Mouse (Mus musculus) hindbrain, embryonic 16.5 days (tissue): Measurements from ENCODE around the gene Dkkl1. TPM values are rescaled to one million over a fixed set of nuclear protein-coding genes. Genes with fewer than 3 reads are reported as not detected.
"Not testable (repeated sequence)": the region's sequence is repeated elsewhere in the genome, so short reads cannot be mapped to it uniquely, and the experiment has no call there.

Source experiments
- ATAC-seq: fragments of 200-750 bp; cut with Nextera tagmentation; 2 replicates; pipeline ENCODE4 v1.8.0; 2017; ENCODE audit warnings: moderate TSS enrichment, moderate library complexity
- H3K27ac ChIP-seq: fragments of 300-500 bp; sonication (generic); 2 replicates; pipeline ENCODE4 v1.5.1; 2014; ENCODE audit warnings: low read depth, mild to moderate bottlenecking, control low read depth, low read length, moderate library complexity
- H3K27me3 ChIP-seq: fragments of 300-500 bp; sonication (generic); replicated peaks from 2 replicates; pipeline ENCODE4 v1.6.1; 2014; ENCODE audit warnings: low read length; ENCODE audit not compliant: control insufficient read depth, insufficient read depth
- H3K36me3 ChIP-seq: fragments of 300-500 bp; sonication (generic); 2 replicates; pipeline ENCODE4 v1.6.1; 2014; ENCODE audit warnings: mild to moderate bottlenecking, low read length, moderate library complexity, mixed read lengths; ENCODE audit not compliant: control insufficient read depth, insufficient read depth
- H3K4me1 ChIP-seq: fragments of 300-500 bp; sonication (generic); 2 replicates; pipeline ENCODE4 v1.6.1; 2014; ENCODE audit warnings: low read depth, low read length; ENCODE audit not compliant: control insufficient read depth, insufficient read depth
- H3K4me2 ChIP-seq: fragments of 300-500 bp; sonication (generic); 2 replicates; pipeline ENCODE4 v1.6.1; 2014; ENCODE audit warnings: mild to moderate bottlenecking, low read length, control low read depth, moderate library complexity
- H3K4me3 ChIP-seq: fragments of 300-500 bp; sonication (generic); 2 replicates; pipeline ENCODE4 v1.5.1; 2014; ENCODE audit warnings: mild to moderate bottlenecking, low read length, control low read depth, moderate library complexity
- H3K9ac ChIP-seq: fragments of 300-500 bp; sonication (generic); 2 replicates; pipeline ENCODE4 v1.6.1; 2014; ENCODE audit warnings: low read depth, mild to moderate bottlenecking, control low read depth, low read length, moderate library complexity
- H3K9me3 ChIP-seq: fragments of 300-500 bp; sonication (generic); 2 replicates; pipeline ENCODE4 v1.6.1; 2014; ENCODE audit warnings: mild to moderate bottlenecking, low read length, moderate library complexity; ENCODE audit not compliant: control insufficient read depth
- WGBS: fragments of 180-500 bp; shearing (Covaris S2); extraction: QIAGEN DNeasy Blood & Tissue Kit; methylation state at CpG from one replicate; pipeline ENCODE4 v1.1.7; 2014; 5-methylcytosine and 5-hydroxymethylcytosine counted together
- polyA plus RNA-seq: library from polyadenylated mRNA; unstranded; fragments of >200 nt; fragmentation: Nextera tagmentation; extraction: Ambion mirVana; gene quantifications from 2 replicates; pipeline ENCODE4 v1.2.1, GENCODE M21; 2015

Dkkl1 gene
- 13.6 and 18.4 TPM in 2 replicates for polyA plus RNA-seq

- H3K36me3 ChIP-seq: no peaks in the 10 kb centered on the region
- H3K4me3 ChIP-seq: peak within 1 kb of the TSS; percentile 21
- 5% methylated on average over 17 of the region's 17 CpGs for WGBS
- H3K9ac ChIP-seq: peak within 1 kb of the TSS; percentile 45
- no peaks in the 10 kb centered on the region for H3K9me3 ChIP-seq
- peaks cover 12% of the 10 kb centered on the region for H3K4me1 ChIP-seq
- H3K27me3 ChIP-seq: peaks cover 22% of the 10 kb centered on the region
- 0 out of 2 replicates have a peak, but pooled peaks have one; percentile 29 for ATAC-seq
- no peak within 1 kb of the TSS for H3K27ac ChIP-seq
- peak within 1 kb of the TSS; percentile 19 for H3K4me2 ChIP-seq
These were observed at the start of gene Dkkl1 for GRCm38 (mm10) chr7:45211851-45212251. TSS of gene Dkkl1 (minus strand) at chr7:45212147.

- H3K4me1 ChIP-seq: no peaks in the 10 kb centered on the region
- H3K36me3 ChIP-seq: no peaks in the 10 kb centered on the region
- ATAC-seq: no peak
- no peak overlapping the region for H3K4me3 ChIP-seq
- H3K9me3 ChIP-seq: no peaks in the 10 kb centered on the region
- no peak overlapping the region for H3K27ac ChIP-seq
- H3K27me3 ChIP-seq: no peaks in the 10 kb centered on the region
- no peak overlapping the region for H3K9ac ChIP-seq
- WGBS: 90% methylated on average over 8 of the region's 8 CpGs
- H3K4me2 ChIP-seq: no peak overlapping the region
These were observed 47.3 kb upstream of the Dkkl1 start for GRCm38 (mm10) chr7:45259281-45259680.

- Histone ChIP-seq H3K4me3 (no peak overlapping the region), H3K4me2 (no peak overlapping the region), H3K9ac (no peak overlapping the region), H3K9me3 (no peaks in the 10 kb centered on the region), H3K4me1 (no peaks in the 10 kb centered on the region), H3K27ac (no peak overlapping the region), H3K27me3 (no peaks in the 10 kb centered on the region), H3K36me3 (no peaks in the 10 kb centered on the region)
- no peak for ATAC-seq
- WGBS: 62% methylated on average over 10 of the region's 11 CpGs
These were observed 45.3 kb upstream of the Dkkl1 start for GRCm38 (mm10) chr7:45257063-45257840.

- not testable (repeated sequence) for H3K4me2 ChIP-seq, H3K4me3 ChIP-seq, H3K36me3 ChIP-seq, H3K4me1 ChIP-seq, H3K9me3 ChIP-seq, H3K27ac ChIP-seq, ATAC-seq, H3K27me3 ChIP-seq, H3K9ac ChIP-seq
- WGBS: 81% methylated on average over 5 of the region's 7 CpGs
These were observed 43.9 kb upstream of the Dkkl1 start for GRCm38 (mm10) chr7:45255822-45256221.

- Histone ChIP-seq H3K27me3 (no peaks in the 10 kb centered on the region), H3K27ac (no peak overlapping the region), H3K4me3 (no peak overlapping the region), H3K36me3 (no peaks in the 10 kb centered on the region), H3K9me3 (no peaks in the 10 kb centered on the region), H3K9ac (no peak overlapping the region), H3K4me1 (no peaks in the 10 kb centered on the region), H3K4me2 (no peak overlapping the region)
- WGBS: 90% methylated on average over 8 of the region's 8 CpGs
- ATAC-seq: no peak
These were observed 41.9 kb upstream of the Dkkl1 start for GRCm38 (mm10) chr7:45253806-45254205.

GRCm38 (mm10) chr7:45247666-45248065, 35.7 kb upstream of the Dkkl1 start:
- 41% methylated on average over 3 of the region's 3 CpGs for WGBS

GRCm38 (mm10) chr7:45241389-45241749, 29.4 kb upstream of the Dkkl1 start:
- peak overlapping the region; percentile 43 for H3K4me3 ChIP-seq
- no peaks in the 10 kb centered on the region for H3K9me3 ChIP-seq
- peak overlapping the region; percentile 58; the same call in 1 of the 2 replicates for H3K9ac ChIP-seq
- peak overlapping the region; percentile 73 for H3K4me2 ChIP-seq
- no peak overlapping the region for H3K27ac ChIP-seq
- H3K36me3 ChIP-seq: no peaks in the 10 kb centered on the region
- ATAC-seq: no peak
- H3K4me1 ChIP-seq: peaks cover 6% of the 10 kb centered on the region; the same call in 1 of the 2 replicates
- H3K27me3 ChIP-seq: peaks cover 3% of the 10 kb centered on the region
- WGBS: 79% methylated on average over 6 of the region's 6 CpGs

More at GRCm38 (mm10) chr7:45247666-45248065, 35.7 kb upstream of the Dkkl1 start:
- H3K4me3 ChIP-seq: no peak overlapping the region
- no peaks in the 10 kb centered on the region for H3K9me3 ChIP-seq
- H3K9ac ChIP-seq: no peak overlapping the region
- no peak overlapping the region for H3K4me2 ChIP-seq
- no peak overlapping the region for H3K27ac ChIP-seq
- no peak for ATAC-seq
- H3K27me3 ChIP-seq: no peaks in the 10 kb centered on the region
- no peaks in the 10 kb centered on the region for H3K4me1 ChIP-seq
- H3K36me3 ChIP-seq: no peaks in the 10 kb centered on the region

GRCm38 (mm10) chr7:45240633-45241388, 28.9 kb upstream of the Dkkl1 start, which contains the start of gene Slc6a16:
TSS of gene Slc6a16 (plus strand) at chr7:45241085.
- peak; percentile 80 for ATAC-seq
- Histone ChIP-seq H3K4me1 (peaks cover 6% of the 10 kb centered on the region; the same call in 1 of the 2 replicates), H3K4me2 (peak within 1 kb of the TSS; percentile 73), H3K27ac (no peak within 1 kb of the TSS), H3K9ac (peak within 1 kb of the TSS; percentile 58), H3K9me3 (no peaks in the 10 kb centered on the region), H3K27me3 (peaks cover 3% of the 10 kb centered on the region), H3K4me3 (peak within 1 kb of the TSS; percentile 43), H3K36me3 (no peaks in the 10 kb centered on the region)
- WGBS: 6% methylated on average over 53 of the region's 53 CpGs

- H3K4me1 ChIP-seq: peaks cover 6% of the 10 kb centered on the region; the same call in 1 of the 2 replicates
- no peak for ATAC-seq
- no peak overlapping the region for H3K4me3 ChIP-seq
- H3K9me3 ChIP-seq: no peaks in the 10 kb centered on the region
- H3K9ac ChIP-seq: no peak overlapping the region
- peaks cover 5% of the 10 kb centered on the region for H3K27me3 ChIP-seq
- 64% methylated on average over 7 of the region's 7 CpGs for WGBS
- H3K27ac ChIP-seq: no peak overlapping the region
- no peaks in the 10 kb centered on the region for H3K36me3 ChIP-seq
- no peak overlapping the region; the same call in 1 of the 2 replicates for H3K4me2 ChIP-seq
These were observed 28.2 kb upstream of the Dkkl1 start for GRCm38 (mm10) chr7:45240109-45240508.
